Mouse (Mus musculus) stomach, embryonic 16.5 days (tissue): ENCODE measurements at regions not wholly inside any gene's neighbourhood (a gene's known extent, or its start where the extent isn't known, plus 50 kb on each side); places are given as distances from the start of the nearest gene placed in this dataset.

Experiments used
- ATAC-seq: fragments of 200-750 bp; cut with Nextera tagmentation; 2 replicates; pipeline ENCODE4 v1.8.0; 2017; ENCODE audit warnings: moderate number of reproducible peaks, moderate TSS enrichment; ENCODE audit not compliant: insufficient read depth, low FRiP score
- H3K27ac ChIP-seq: fragments of 300-500 bp; sonication (generic); 2 replicates; pipeline ENCODE4 v1.5.1; 2014; ENCODE audit warnings: low read length
- H3K27me3 ChIP-seq: fragments of 300-500 bp; sonication (generic); 2 replicates; pipeline ENCODE4 v1.6.1; 2014; ENCODE audit warnings: low read length, control low read depth, mixed read lengths; ENCODE audit not compliant: control insufficient read depth, insufficient read depth
- H3K36me3 ChIP-seq: fragments of 300-500 bp; sonication (generic); 2 replicates; pipeline ENCODE4 v1.6.1; 2014; ENCODE audit warnings: low read length; ENCODE audit not compliant: control insufficient read depth, insufficient read depth
- H3K4me1 ChIP-seq: fragments of 300-500 bp; sonication (generic); 2 replicates; pipeline ENCODE4 v1.6.1; 2014; ENCODE audit warnings: low read length, control low read depth, mixed read lengths; ENCODE audit not compliant: control insufficient read depth, insufficient read depth
- H3K4me2 ChIP-seq: fragments of 300-500 bp; sonication (generic); 2 replicates; pipeline ENCODE4 v1.6.1; 2014; ENCODE audit warnings: low read depth, low read length, mixed read lengths
- H3K4me3 ChIP-seq: fragments of 300-500 bp; sonication (generic); replicated peaks from 2 replicates; pipeline ENCODE4 v1.5.1; 2014; ENCODE audit warnings: mild to moderate bottlenecking, low read length
- H3K9ac ChIP-seq: fragments of 300-500 bp; sonication (generic); 2 replicates; pipeline ENCODE4 v1.6.1; 2014; ENCODE audit warnings: low read length
- H3K9me3 ChIP-seq: fragments of 300-500 bp; sonication (generic); replicated peaks from 2 replicates; pipeline ENCODE4 v1.6.1; 2016; ENCODE audit warnings: low read length, control low read depth; ENCODE audit not compliant: control insufficient read depth
- WGBS: fragments of 180-500 bp; shearing (Covaris S2); extraction: QIAGEN DNeasy Blood & Tissue Kit; methylation state at CpG from one replicate; pipeline ENCODE4 v1.1.7; 2014; 5-methylcytosine and 5-hydroxymethylcytosine counted together

DNA sequence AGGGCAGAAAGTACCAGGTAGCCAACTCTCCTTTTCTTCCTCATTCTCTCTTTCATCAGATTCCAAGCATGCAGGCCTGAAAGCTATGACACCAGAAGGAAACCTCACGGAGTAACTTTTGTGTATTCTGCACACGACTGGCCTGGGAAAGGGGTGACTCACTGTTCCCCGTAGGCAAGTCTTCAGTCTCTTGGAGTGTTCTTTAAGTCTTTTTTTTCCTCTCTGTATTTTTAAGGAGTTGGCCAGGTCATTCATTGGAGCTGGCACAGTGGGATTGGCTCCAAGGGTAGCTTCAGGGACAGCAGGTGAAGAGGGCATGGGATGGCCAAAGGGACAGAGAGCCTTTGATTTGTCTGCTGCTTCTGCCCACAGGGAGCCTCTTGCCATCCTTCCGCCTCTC lies 163.3 kb upstream of the Bmper start:
- 58% methylated on average over 4 of the region's 4 CpGs for WGBS

DNA sequence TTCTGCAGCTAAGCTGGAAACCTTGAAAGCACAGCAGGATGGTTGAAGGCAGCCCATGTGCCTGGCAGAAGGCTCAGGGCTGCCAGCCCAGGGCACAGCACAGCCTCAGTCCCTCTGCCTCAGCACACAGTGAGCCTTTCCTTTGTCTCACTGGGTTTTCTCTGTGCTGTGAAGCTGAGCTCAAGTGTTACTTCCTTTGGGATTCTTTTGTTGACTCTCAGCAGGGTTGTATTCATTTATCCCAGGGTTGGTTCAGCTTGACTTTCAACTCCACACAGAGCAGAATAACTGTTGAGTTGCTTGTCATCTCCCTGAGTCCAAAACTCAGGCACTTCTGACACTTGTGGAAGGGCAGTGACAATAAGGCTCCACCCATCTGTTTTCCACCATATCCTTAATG lies 162.3 kb upstream of the Bmper start:
- Histone ChIP-seq H3K4me1 (peaks cover 23% of the 10 kb centered on the region; the same call in 1 of the 2 replicates), H3K4me3 (no peak overlapping the region), H3K9me3 (no peaks in the 10 kb centered on the region), H3K36me3 (no peaks in the 10 kb centered on the region), H3K27ac (no peak overlapping the region; the same call in 1 of the 2 replicates), H3K27me3 (no peaks in the 10 kb centered on the region), H3K4me2 (no peak overlapping the region), H3K9ac (no peak overlapping the region)
- ATAC-seq = no peak

More for the DNA sequence above, 163.3 kb upstream of the Bmper start:
- H3K27ac ChIP-seq = no peak overlapping the region
- H3K4me2 ChIP-seq = no peak overlapping the region
- no peaks in the 10 kb centered on the region for H3K9me3 ChIP-seq
- ATAC-seq = no peak
- H3K4me3 ChIP-seq = no peak overlapping the region
- H3K27me3 ChIP-seq = no peaks in the 10 kb centered on the region
- no peak overlapping the region for H3K9ac ChIP-seq
- H3K4me1 ChIP-seq = peaks cover 22% of the 10 kb centered on the region; the same call in 1 of the 2 replicates
- H3K36me3 ChIP-seq = no peaks in the 10 kb centered on the region

DNA sequence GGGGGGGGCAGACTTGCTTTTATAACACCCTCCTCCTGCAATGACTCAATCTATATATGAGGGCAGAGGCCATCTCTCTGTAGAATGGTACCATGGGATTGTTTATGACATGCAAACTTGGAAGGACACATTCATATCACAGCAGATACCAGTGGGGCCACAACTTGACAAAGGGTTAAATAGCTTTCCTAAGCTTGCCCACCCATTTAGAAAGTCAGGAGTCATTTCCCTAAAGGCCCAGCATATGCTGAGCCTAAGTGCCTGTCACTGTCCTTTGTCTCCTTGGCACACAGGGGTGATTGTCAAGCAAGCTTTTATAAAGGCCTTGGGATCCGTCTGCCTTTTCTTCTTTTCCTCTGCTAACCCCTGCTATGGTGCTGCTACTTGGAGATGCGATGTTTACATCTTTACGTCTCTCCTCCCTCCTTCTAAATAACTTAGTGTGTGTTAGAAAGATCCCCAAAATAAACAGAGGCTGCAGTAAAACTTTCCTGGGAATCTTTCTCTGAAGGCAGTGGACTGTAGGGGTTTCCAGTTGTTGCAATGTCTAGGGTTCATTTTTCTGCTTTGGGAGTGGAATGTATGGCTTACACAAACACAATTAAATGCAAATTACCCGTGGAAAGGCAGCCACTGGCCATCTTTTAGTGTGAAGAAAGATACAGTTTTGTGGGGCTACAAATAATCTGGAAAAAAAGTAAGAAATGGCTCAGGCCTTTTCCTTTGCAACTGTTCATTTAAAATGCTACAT lies 161.5 kb upstream of the Bmper start:
- Histone ChIP-seq H3K36me3 (no peaks in the 10 kb centered on the region), H3K4me3 (no peak overlapping the region), H3K27me3 (no peaks in the 10 kb centered on the region), H3K4me1 (peaks cover 23% of the 10 kb centered on the region; the same call in 1 of the 2 replicates), H3K4me2 (no peak overlapping the region), H3K27ac (0 out of 2 replicates have a peak overlapping the region, but pooled peaks have one; percentile 40), H3K9me3 (no peaks in the 10 kb centered on the region), H3K9ac (no peak overlapping the region)
- 37% methylated on average over 4 of the region's 4 CpGs for WGBS
- no peak for ATAC-seq

DNA sequence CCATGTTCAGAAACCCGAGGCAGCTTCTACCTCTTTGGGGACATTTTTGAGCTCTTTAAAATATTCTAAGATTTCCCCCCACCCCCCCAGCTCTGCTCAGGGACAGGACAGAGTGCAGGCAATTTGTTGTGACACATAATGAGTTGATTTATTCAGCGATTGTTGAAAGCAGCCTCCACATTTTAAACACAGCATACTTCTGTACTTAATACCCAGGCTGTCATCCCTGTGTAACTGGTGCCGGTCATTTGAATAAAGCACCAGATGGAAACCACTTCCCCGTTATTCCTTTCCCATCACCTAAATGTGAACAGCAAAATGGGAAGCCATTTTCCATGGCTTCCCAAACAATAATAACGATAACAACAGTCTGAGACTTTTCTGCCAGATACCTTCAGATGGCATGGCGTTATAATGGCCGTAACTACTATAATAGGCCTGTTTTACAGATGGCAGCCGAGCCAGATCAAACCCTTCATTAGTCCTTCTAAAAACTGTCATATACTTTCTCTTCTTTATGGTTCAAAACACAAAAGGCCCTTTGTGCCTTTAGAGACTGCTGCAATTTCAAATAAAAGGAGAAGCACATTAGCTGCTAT lies 160.7 kb upstream of the Bmper start:
- H3K4me1 ChIP-seq = peaks cover 23% of the 10 kb centered on the region; the same call in 1 of the 2 replicates
- H3K4me2 ChIP-seq = no peak overlapping the region
- H3K9ac ChIP-seq = no peak overlapping the region
- H3K36me3 ChIP-seq = no peaks in the 10 kb centered on the region
- 58% methylated on average over 8 of the region's 8 CpGs for WGBS
- ATAC-seq = no peak
- H3K27ac ChIP-seq = 0 out of 2 replicates have a peak overlapping the region, but pooled peaks have one; percentile 8
- H3K27me3 ChIP-seq = no peaks in the 10 kb centered on the region
- H3K9me3 ChIP-seq = no peaks in the 10 kb centered on the region
- no peak overlapping the region for H3K4me3 ChIP-seq

DNA sequence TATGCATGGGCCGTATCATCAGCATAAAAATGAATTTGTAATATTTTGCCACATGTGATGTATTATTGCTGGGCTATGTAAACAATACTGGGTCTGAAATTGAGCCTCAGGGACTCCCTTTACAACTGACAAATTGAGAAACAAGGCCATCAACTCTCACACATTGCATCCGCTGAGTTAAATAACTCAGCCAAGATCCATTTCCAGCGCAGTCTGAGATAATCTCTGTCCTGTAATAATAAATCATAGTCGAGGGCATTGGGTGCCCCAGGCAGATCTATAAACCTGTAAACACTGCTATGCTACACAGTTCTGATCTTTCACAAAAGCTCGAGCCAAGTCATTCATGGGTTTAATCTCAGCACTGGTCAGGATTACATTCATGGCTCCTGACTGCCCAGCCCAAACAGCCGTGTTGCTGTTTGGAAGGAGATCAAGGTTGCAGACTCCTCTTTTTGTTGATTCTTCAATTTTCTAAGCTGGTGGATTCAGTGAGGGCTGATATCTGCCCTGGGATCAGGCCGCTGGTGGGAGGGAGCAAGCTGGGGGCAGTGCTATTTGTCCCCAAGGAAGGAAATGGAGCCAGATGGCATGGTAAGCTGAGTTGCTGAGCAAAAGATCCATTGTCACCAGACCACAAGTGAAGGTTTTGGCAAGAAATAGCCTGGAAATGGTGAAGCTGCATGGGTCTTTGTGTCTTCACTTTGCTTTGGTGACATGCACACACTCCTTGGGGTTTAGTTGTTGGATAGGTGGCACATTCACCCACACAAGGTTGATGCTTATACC lies 160.0 kb upstream of the Bmper start:
- WGBS = 37% methylated on average over 7 of the region's 7 CpGs
- no peak overlapping the region for H3K4me3 ChIP-seq
- no peaks in the 10 kb centered on the region for H3K27me3 ChIP-seq
- no peak for ATAC-seq
- peaks cover 23% of the 10 kb centered on the region; the same call in 1 of the 2 replicates for H3K4me1 ChIP-seq
- no peak overlapping the region for H3K9ac ChIP-seq
- no peaks in the 10 kb centered on the region for H3K36me3 ChIP-seq
- no peak overlapping the region for H3K4me2 ChIP-seq
- H3K27ac ChIP-seq = peak overlapping the region; percentile 10; the same call in 1 of the 2 replicates
- H3K9me3 ChIP-seq = no peaks in the 10 kb centered on the region

DNA sequence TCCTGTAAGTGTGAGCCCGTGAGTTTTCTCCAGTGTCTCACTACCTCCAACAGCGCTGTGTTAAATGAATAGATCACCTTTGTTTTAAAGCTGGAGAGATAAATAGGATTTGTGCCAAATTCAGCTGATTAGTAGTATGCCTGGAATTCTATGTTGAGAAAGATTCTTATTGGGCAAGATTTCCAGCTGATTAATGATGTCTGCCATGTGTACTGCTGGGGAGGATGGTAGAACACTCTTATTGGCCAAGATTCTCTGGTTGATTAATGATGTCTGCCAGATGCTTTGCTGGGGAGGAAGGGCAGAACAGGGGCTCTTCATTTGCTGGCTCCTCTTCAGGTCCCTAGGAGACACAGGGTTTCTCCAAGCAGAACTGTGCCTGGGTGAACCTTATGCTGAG lies 158.9 kb upstream of the Bmper start:
- Histone ChIP-seq H3K9me3 (no peaks in the 10 kb centered on the region), H3K9ac (no peak overlapping the region), H3K4me1 (peaks cover 23% of the 10 kb centered on the region; the same call in 1 of the 2 replicates), H3K36me3 (no peaks in the 10 kb centered on the region), H3K27ac (peak overlapping the region; percentile 40; the same call in 1 of the 2 replicates), H3K27me3 (no peaks in the 10 kb centered on the region), H3K4me2 (no peak overlapping the region), H3K4me3 (no peak overlapping the region)
- WGBS = 57% methylated on average over 2 of the region's 2 CpGs
- no peak; the same call in 1 of the 2 replicates for ATAC-seq

DNA sequence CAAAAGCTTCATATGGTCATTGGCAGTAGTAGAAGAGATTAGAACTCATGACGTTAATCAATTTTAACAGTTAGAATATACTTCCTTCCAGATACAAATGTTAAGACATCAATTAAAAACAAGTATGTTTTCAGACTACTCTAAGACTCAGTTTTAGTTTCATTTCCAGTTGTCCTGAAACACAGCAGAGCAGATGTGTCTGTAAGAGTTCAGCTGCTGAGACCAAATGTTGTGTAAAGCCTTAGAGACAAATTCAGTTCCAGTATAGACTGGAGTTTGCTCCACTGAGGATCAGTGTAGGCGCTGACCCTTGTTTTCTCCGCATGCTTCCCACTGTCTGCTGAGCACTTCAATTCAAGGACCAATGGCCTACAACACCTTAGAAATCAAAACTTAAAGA lies 158.1 kb upstream of the Bmper start:
- no peaks in the 10 kb centered on the region for H3K36me3 ChIP-seq

DNA sequence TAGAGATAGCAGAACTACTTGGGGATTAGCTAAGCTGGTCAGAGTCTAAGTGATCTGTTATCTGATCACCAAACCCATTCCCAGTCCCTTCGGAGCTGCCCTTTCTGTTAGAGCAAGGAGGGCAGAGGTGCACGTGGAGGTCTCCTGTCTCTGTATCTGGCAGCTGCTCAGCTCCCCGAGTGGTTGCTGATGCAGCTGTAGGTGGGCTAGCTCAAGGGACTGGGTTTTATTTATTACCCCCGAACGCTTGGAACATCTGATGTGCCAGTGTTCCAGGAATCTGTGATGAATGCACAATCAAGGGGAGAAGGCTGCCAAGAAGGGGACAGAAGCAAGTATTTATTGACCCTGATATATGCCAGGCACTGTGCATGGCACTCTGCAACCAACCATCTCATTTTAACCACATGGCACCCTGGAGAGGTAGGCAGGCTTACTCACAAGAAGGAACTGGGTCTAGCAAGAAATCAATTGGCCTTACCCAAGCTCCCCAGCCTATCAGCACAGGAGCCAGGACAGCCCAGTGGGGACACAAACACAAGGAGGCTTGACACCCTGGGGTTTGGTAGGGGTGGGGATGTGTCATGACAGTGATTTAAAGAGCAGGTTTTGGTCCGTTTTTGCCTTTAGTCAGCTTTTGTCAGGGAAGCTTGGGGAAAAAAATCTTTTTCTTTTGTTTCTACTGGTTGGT lies 154.6 kb upstream of the Bmper start:
- no peaks in the 10 kb centered on the region for H3K36me3 ChIP-seq
- H3K27ac ChIP-seq = no peak overlapping the region
- H3K4me3 ChIP-seq = no peak overlapping the region
- no peaks in the 10 kb centered on the region for H3K27me3 ChIP-seq
- 54% methylated on average over 6 of the region's 6 CpGs for WGBS
- ATAC-seq = no peak
- no peak overlapping the region for H3K4me2 ChIP-seq
- H3K4me1 ChIP-seq = peaks cover 6% of the 10 kb centered on the region; the same call in 1 of the 2 replicates
- H3K9me3 ChIP-seq = no peaks in the 10 kb centered on the region
- H3K9ac ChIP-seq = no peak overlapping the region

More for the DNA sequence above, 158.1 kb upstream of the Bmper start:
- Histone ChIP-seq H3K4me2 (no peak overlapping the region), H3K4me3 (no peak overlapping the region), H3K27me3 (no peaks in the 10 kb centered on the region), H3K4me1 (peaks cover 23% of the 10 kb centered on the region; the same call in 1 of the 2 replicates), H3K9ac (no peak overlapping the region), H3K27ac (no peak overlapping the region), H3K9me3 (no peaks in the 10 kb centered on the region)
- no peak for ATAC-seq
- 90% methylated on average over 3 of the region's 3 CpGs for WGBS
